Mouse (Mus musculus): ENCODE data around the gene Psen2. TPM values are rescaled to one million over a fixed set of nuclear protein-coding genes. Genes with fewer than 3 reads are reported as not detected.

Psen2 gene
- total and polyA plus RNA-seq, 3 experiments, result 23.4 to 46.1 (median 45.3) TPM

- H3K27ac ChIP-seq (ENCODE audit: insufficient read depth, low read depth), result no peak overlapping the region
- H3K79me2 ChIP-seq (replicated peaks; ENCODE audit: control insufficient read depth, extremely low read depth, insufficient read depth, poor library complexity, severe bottlenecking), result no peaks in the 10 kb centered on the region
- H3K4me3 ChIP-seq (replicated peaks in 1 of 3; ENCODE audit: low read depth in 2 of 3, low read length in 2 of 3, poor library complexity in 1 of 3), result peak overlapping the region; percentile 66 to 91 (median 88)
- TF ChIP-seq SIN3A (IDR thresholded peaks at IDR 0.05; ENCODE audit: low read length) (peak; percentile 60), TCF12 (IDR thresholded peaks at IDR 0.05; ENCODE audit: low read depth, low read length) (no peak), MAZ (IDR thresholded peaks at IDR 0.05; ENCODE audit: low read depth, low read length) (no peak), ZMIZ1 (IDR thresholded peaks at IDR 0.05; ENCODE audit: low read depth, low read length) (no peak), MXI1 (IDR thresholded peaks at IDR 0.05; ENCODE audit: low read depth, low read length) (peak; percentile 84), MAX (IDR thresholded peaks at IDR 0.05; ENCODE audit: low read length) (peak; percentile 75), BHLHE40 (IDR thresholded peaks at IDR 0.05; ENCODE audit: low read depth, low read length) (no peak)
- H3K4me2 ChIP-seq (ENCODE audit: insufficient read depth, low read depth, poor library complexity, severe bottlenecking), result peak overlapping the region; percentile 48
- H3K4me1 ChIP-seq (ENCODE audit: control insufficient read depth in 1 of 2, insufficient read depth in 2 of 2), result peaks cover 8 to 64% of the 10 kb centered on the region in 2 experiments
- no peak for DNase-seq (ENCODE audit: extremely low read depth)
- dilution Hi-C loops (cut with MboI; ENCODE audit: extremely low pct_ligation_motif_present, extremely low pct_unique_long_range_greater_than_20kb, low sequenced_read_pairs) (no loop called here), in situ Hi-C loops (cut with MboI; ENCODE audit: low pct_ligation_motif_present, low pct_unique_long_range_greater_than_20kb, low sequenced_read_pairs) (loop anchor here (25.0 kb wide), 2 partner anchors 282 to 507 kb away; no protein-coding TSS in a partner anchor)
- H3K9me3 ChIP-seq (replicated peaks; ENCODE audit: low read length), result peaks cover 3% of the 10 kb centered on the region
- H3K9ac ChIP-seq (ENCODE audit: insufficient read depth, low read depth), result peak overlapping the region; percentile 74
- no peaks in the 10 kb centered on the region for H3K36me3 ChIP-seq (replicated peaks in 1 of 2; ENCODE audit: control insufficient read depth in 1 of 2, insufficient read depth in 1 of 2, low read length in 1 of 2)
- H3K27me3 ChIP-seq (replicated peaks), result no peaks in the 10 kb centered on the region
Observed at GRCm38 (mm10) chr1:180255294-180256117, 7.7 kb downstream of the Psen2 start.

GRCm38 (mm10) chr1:180254316-180254715 is 8.9 kb downstream of the Psen2 start:
- Histone ChIP-seq H3K36me3 (replicated peaks in 1 of 2; ENCODE audit: control insufficient read depth in 1 of 2, insufficient read depth in 1 of 2, low read length in 1 of 2) (no peaks in the 10 kb centered on the region), H3K27ac (ENCODE audit: insufficient read depth, low read depth) (no peak overlapping the region), H3K27me3 (replicated peaks) (no peaks in the 10 kb centered on the region), H3K9me3 (replicated peaks; ENCODE audit: low read length) (peaks cover 3% of the 10 kb centered on the region), H3K9ac (ENCODE audit: insufficient read depth, low read depth) (no peak overlapping the region), H3K79me2 (replicated peaks; ENCODE audit: control insufficient read depth, extremely low read depth, insufficient read depth, poor library complexity, severe bottlenecking) (no peaks in the 10 kb centered on the region), H3K4me3 (replicated peaks in 1 of 3; ENCODE audit: low read depth in 2 of 3, low read length in 2 of 3, poor library complexity in 1 of 3) (no peak overlapping the region), H3K4me1 (ENCODE audit: control insufficient read depth in 1 of 2, insufficient read depth in 2 of 2) (peaks cover 10 to 72% of the 10 kb centered on the region in 2 experiments), H3K4me2 (ENCODE audit: insufficient read depth, low read depth, poor library complexity, severe bottlenecking) (no peak overlapping the region)
- TF ChIP-seq NELFE (IDR thresholded peaks at IDR 0.05; ENCODE audit: low read depth, low read length), result no peak
- TF ChIP-seq CTCF (conservative IDR thresholded peaks at IDR 0.05 in 1 of 2, IDR thresholded peaks at IDR 0.05 in 1 of 2; ENCODE audit: low read depth in 2 of 2, low read length in 2 of 2), result no peak
- no peak for TF ChIP-seq TCF12 (IDR thresholded peaks at IDR 0.05; ENCODE audit: low read depth, low read length)
- no peak for TF ChIP-seq JUN (IDR thresholded peaks at IDR 0.05; ENCODE audit: insufficient read depth, low read depth, low read length)
- no peak for TF ChIP-seq CHD1 (IDR thresholded peaks at IDR 0.05; ENCODE audit: low read depth, low read length)
- no peak for TF ChIP-seq KAT2A (IDR thresholded peaks at IDR 0.05; ENCODE audit: insufficient replicate concordance, low read length)
- no peak for TF ChIP-seq CHD2 (IDR thresholded peaks at IDR 0.05; ENCODE audit: low read length)
- no peak for TF ChIP-seq ETS1 (conservative IDR thresholded peaks at IDR 0.05; ENCODE audit: low read depth, low read length)
- TF ChIP-seq USF1 (IDR thresholded peaks at IDR 0.05; ENCODE audit: low read depth, low read length), result no peak
- no peak for TF ChIP-seq ZKSCAN1 (IDR thresholded peaks at IDR 0.05; ENCODE audit: borderline replicate concordance, low read depth, low read length)
- no peak for TF ChIP-seq UBTF (IDR thresholded peaks at IDR 0.05; ENCODE audit: low read depth, low read length)
- no peak for TF ChIP-seq SIN3A (IDR thresholded peaks at IDR 0.05; ENCODE audit: low read length)
- no peak for TF ChIP-seq ZNF384 (IDR thresholded peaks at IDR 0.05; ENCODE audit: low read depth, low read length)
- TF ChIP-seq E2F4 (IDR thresholded peaks at IDR 0.05; ENCODE audit: insufficient replicate concordance, low read depth, low read length), result no peak
- TF ChIP-seq POLR2A (IDR thresholded peaks at IDR 0.05; ENCODE audit: low read depth, low read length), result no peak
- no peak for TF ChIP-seq BHLHE40 (IDR thresholded peaks at IDR 0.05; ENCODE audit: low read depth, low read length)
- TF ChIP-seq IRF4 (IDR thresholded peaks at IDR 0.05; ENCODE audit: low read depth, low read length), result no peak
- dilution Hi-C loops (cut with MboI; ENCODE audit: extremely low pct_ligation_motif_present, extremely low pct_unique_long_range_greater_than_20kb, low sequenced_read_pairs), result no loop called here
- in situ Hi-C loops (cut with MboI; ENCODE audit: low pct_ligation_motif_present, low pct_unique_long_range_greater_than_20kb, low sequenced_read_pairs), result loop anchor here (25.0 kb wide), 2 partner anchors 283 to 508 kb away; no protein-coding TSS in a partner anchor
- no peak for DNase-seq (ENCODE audit: extremely low read depth)

All from CH12.LX (cell line).